Mouse (Mus musculus) cerebellum, postnatal 14 days (tissue): ENCODE results near the gene Blnk.

Experiments
- DNase-seq, 2 experiments: peaks; one replicate each; pipeline ENCODE4 v3.0.0; 2021; ENCODE audit warnings: mixed read lengths in 2 of 2

The Blnk gene

DNA sequence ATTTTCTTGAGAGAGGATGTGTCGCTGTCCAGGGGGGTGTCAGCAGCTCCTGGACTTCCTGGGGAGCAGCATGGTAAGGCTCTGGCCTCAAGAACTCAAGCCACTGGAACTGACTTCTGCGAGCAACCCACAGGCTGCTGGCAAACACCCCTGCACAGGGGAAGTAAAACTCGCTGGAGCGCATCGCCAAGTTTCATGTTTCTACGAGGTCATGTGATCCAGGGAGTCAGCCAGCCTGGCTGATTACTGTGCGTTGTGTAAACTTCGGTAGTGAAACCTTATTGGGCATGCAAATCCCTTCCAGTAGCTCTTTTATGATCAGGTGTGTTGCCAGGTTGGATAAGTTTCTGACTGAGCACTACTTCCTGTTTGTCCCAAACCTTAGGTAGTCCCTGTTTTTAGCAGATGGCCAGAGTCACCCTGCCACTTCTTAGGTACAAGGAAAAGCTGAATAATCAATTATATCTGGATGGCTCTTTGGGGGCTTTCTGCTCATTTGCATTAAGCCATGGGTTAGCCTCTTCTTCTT, at the start of gene Blnk:
Gene Blnk (minus strand): TSS at position 479 of the 529 bp plus-strand sequence.
- DNase-seq = peak; percentile 12 to 20

DNA sequence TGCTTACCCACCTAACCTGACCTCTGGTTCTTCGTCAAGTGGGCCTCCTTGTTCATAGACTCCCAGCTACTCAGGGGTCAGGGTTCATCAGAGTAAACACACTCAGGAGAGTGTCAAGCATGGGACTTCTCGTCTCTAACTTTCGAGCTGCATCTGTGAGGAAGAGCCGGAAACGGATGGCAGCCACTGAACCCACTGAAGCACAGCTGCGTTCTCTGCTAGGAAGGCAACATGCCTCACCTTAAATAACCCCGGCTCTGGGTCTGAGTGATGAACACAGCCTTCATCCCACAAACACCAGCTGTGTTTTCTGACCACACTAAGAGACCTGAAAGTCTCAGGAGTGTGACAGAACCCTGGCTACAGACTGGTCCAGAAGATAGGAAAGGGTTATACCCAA, 44.8 kb upstream of the Blnk start:
- DNase-seq = no peak

DNA sequence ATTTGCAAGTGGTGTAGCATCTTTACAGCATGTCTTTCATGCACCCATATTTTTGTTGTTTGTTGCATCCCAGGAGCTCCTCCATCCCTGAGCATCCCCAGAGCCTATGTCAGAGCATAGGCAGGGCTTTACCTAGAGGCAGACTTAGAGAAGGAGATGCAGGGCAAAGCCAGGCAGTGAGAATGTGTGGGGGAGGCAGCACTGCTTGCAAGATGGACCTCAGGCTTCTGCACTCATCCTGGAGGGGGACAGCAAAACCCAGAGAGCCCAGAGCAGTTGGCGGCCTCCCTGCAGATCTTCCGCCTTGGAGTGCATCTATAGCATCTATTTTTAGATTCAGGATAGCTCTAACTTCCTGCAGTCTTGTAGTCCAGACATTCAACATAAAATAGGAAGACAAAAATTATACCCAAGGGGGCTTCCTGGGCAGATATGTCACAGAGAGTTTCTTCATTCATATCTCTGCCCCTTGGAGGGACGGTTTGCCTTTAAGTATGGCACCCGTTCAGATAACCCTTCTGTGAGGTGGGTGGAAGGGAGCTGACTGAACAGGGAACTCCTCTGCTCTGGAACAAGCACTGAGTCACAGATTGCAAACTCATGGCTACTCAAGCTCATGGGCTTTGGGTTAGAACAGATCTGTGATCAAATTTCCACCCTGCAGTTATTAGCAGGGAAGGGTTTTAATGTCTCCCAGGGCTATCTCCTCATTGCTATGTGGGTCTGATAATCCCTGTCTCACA, 41.6 kb upstream of the Blnk start:
- no peak for DNase-seq

DNA sequence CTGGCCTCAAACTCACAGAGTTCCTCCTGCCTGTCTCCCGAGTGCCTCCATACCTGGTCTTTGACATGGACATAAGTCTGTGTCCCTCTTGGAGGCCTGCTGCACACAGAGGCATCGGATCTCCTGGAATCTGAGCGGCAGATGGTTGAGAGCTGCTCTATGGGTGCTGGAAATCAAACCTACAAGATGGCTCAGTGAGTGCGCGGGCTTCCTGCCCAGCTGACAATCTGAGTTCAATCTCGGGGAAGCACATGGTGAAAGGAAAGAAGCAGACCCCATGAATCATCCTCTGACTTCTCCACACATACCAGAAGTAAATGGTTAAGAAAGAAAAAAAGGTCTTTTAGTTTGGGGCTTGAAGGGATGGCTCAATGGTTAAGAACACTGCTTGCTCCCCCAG, 37.5 kb upstream of the Blnk start:
- no peak for DNase-seq

DNA sequence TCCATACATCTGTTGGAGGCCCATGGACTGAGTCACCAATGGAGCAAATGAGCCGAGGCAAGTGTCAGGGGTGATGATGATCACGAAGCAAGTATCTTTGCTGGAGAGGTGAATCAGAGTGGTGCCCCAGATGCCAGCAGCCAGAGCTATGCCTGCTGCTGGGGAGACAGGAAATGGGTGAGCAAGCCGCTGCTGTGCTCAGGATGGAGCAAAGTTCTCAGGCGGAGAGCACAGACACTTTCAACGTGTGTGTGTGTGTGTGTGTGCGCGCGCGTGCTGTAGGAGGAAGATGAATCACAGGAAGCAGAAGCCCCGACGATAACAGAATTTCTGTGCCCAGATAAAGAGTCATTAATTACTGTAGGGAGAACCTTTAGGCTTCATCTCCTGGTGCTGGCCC, 36.7 kb upstream of the Blnk start:
- DNase-seq = no peak

DNA sequence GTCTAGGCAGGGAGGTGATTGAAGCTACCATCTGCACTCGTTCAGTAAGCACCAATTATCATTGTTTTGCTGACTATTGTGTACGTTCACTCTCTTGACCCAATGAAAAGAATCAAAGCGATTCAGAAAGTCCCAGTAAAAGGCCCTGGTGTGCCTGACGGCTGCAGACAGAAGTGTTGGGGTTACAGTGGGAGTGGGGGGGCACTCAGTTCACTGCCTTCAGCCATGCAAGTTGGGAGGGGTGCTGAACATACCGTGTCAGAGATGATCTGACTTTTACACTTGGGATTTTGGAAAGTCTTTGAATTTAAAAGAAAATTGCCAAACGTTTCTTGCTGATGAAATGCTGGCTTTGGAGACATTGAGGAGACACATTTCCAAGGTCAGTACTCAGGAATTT, 35.8 kb upstream of the Blnk start:
- no peak for DNase-seq

DNA sequence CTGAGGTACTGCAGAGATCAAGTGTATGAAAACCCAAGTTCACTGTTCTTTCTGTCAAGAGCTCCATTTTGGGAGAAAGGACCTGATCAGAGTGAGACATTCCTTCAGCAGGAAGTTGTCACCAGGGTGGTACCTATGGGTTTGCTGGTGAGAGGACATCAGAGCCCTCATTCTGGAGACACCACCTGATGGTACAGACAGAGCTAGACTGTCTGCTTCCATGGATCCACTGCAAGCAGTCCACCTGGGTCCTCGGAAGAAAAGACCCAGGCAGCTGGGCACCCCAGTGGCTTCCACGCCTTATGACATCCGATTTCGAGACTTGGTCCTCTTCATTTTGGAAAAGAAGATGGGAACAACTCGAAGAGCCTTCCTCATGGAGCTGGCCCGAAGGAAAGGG, 34.9 kb upstream of the Blnk start, which contains the start of gene Dntt:
Gene Dntt (plus strand): TSS at position 57 of the 400 bp plus-strand sequence.
- no peak for DNase-seq

DNA sequence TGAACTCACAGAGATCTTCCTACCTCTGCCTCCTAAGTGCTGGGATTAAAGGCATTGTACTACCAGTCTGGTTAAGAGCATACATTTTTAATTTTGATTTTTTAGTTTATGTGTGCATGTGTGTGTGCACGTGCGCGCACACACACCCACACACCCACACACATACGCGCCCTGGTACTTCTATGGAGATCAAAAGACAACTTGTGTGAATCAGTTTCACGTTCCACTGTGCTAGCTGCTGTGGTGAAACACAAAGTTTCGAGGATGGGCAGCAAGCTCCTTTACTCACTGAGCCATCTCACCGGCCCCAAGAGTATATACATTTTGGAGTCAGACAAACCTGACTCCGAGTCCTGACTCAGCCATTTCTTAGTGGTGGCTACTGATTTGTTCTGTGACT, 33.3 kb upstream of the Blnk start:
- no peak for DNase-seq

DNA sequence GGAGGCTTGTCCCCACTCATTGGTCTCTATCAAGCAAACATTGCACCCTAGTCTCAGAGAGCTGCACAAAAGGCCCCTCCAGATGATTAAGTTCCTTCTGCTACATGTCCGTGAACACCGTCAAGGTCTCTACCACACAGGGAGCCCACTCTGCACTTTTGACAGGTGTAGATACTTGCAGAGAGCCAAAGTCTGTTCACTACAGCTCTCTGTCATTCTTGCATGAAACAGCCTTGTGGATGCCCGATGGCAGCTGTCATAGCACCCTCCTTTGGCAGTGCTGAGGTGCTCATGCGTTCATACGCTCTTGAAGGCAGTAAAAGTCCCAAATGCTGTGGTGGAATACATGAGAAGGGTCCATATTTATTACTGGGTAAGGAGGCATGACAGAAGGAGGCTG, 32.7 kb upstream of the Blnk start:
- no peak for DNase-seq

DNA sequence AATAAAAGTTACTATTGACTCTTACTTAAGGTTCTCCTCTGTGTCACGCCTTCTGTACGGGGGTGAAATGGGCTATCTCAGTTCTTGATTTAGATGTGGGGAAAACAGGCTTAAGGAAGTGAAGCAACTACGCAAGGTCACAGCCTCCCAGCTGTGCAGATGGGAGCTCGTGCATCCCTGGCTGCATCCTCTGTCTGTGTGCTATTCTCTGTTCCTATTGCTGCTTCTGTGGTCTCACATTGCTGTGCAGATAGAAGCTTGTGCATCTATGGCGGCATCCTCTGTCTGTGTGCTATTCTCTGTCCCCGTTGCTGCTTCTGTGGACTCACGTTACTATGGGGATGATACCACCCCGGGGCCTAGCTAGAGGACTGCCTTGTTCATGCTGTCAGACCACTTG, 32.2 kb upstream of the Blnk start:
- DNase-seq = no peak

DNA sequence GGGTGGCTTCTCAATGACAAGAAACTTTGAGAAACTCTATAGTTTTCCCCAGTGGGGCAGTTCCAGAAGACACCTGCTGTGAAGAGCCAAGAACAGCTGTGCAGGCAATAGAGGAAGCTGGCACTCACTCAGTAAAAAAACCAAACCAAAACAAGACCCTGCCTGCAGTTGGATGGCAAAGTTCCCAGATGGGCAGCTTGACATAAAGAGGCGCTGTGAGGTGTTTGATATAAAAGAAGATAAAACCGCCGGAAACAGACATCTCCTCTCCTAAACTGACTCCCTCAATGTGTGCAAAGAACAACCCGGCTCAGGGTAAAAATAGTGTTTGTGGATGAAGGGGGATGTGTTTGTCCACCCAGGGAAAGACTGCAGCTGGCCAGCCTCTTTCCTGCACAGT, 27.9 kb upstream of the Blnk start:
- peak in 1 of 2 experiments; percentile 13 for DNase-seq

DNA sequence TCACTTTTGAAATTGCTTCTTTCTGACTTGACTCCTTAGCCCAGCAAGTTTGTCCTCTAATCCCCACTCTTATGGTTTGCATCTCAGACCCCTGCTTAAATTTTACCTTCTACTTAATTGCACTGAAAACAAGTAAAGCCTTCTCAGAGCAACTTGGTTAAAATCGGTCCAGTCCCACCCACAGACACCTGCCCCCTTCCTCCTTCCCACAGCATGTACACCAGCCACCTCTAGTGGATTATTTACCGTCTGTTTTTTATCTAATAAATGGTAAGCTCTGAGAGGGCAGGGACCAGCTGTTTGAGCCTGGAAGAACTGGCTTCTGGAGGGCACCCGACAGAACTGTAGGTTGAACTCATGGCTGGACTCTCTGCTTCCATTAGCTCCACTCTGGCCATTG, 26.2 kb upstream of the Blnk start:
- DNase-seq = no peak

DNA sequence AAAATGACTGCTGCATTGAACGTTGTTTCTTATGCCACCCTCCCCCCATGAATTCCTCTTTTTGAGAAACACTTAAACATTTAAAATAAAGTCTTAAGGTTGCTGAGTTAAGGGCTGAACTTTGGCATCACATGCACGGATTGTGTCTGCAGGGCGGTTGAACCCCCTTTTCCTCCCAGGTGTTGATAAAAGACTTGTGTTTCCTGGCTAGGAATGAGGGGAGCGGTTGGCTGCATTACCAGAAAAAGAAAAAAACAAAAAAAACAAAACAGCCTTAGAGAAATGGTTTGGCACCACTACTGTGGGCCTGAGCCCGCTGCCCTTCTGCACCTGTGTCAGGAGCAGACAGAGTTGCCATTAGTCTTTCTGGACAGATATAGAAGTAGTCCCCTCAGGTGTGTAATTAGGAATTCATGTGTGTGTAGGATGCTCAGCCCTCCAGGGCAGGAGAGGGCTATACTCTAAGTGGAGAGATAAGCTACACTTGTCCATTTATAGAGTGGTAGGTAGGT, 24.9 kb upstream of the Blnk start:
- no peak for DNase-seq

DNA sequence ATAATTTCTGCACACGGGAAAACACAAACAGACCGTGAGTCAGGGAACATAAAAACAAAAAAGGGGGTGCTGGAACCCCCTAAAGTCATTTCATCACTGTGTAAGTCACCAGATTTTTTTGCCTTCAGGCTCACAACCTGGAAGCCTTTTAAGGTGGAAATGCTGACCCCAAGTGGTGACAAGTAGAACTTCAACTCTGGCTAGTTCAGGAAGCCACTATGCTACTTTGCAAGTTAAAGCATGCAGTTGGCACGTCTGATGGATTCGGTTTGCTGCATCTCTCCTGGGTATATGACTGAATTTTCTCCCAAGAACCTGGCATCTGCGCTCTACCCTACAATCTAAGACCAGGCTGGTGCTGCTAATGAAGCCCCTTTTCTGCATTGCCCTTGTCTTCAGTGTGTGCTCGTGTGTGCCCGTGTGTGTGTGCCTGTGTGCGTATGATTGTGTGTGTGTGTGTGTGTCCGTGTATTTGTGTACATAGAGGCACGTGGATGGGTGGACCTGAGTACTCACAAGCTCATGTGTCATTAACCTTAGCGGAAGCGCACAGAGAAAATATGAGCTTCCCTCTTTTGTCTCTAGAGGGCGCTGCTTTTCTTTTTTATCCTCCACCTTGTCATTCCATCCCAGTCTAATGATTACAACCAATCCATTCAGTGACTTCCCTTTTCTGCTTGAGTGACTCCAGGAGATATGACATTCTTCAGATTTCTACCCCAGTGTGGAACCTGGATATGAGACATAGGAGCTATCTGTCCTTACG, 21.8 kb upstream of the Blnk start:
- peak; percentile 73 to 75 for DNase-seq

DNA sequence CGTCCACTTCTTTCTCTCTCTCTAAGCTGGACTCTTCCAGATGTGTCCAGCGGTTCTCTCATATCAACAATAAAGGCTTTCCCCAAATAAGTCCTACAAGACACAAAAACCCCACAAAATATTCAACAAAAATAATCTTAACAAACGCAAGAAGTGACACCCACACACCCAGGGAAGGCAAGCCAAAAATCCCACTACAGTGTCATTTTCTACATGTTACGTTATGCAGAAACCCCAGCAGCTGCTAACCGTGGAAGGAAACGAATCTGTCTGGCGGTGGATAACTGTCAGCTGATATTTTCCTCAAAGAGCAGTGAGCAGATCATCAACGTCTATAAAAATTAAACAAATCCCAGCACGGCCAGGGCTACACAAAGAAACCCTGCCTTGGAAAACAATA, 19.7 kb upstream of the Blnk start:
- DNase-seq = no peak

DNA sequence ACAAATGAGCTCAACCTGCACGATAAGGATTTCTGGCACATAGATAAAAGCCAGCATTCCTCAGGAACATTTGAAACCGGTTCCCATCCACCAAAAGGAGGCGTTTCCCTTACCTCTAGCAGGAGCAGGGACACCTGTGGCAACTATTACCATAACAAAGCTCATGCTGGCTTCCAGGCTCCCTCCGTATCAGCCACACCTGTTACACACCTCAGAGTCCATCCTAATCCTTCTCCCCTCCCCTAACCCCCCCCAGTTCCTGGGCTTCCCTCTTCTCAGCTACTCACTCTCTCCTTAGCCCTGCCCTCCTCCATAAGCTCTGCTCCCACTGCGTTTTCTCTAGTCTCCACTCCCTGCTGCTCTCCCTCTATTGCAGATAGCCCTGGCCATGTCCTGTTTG, 19.3 kb upstream of the Blnk start:
- DNase-seq = no peak

DNA sequence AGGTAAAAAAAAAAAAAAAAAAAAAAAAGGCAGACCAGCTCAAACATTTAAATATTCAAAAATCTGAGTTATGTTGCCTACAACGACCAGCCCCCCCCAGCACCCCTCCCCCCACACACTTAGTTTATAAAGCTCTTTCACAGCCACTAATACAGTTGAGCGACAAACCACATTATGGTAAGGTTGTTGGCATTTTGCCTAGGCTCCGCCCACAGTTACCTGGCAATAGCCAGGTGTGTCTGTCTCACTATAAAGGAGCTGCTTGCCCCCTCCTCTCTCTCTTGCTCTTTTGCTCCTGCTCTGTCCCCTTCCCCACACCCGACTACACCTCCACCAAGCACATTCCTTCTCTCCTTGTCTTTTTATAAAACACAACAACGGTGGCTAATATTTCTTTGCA, 17.3 kb upstream of the Blnk start:
- no peak for DNase-seq

DNA sequence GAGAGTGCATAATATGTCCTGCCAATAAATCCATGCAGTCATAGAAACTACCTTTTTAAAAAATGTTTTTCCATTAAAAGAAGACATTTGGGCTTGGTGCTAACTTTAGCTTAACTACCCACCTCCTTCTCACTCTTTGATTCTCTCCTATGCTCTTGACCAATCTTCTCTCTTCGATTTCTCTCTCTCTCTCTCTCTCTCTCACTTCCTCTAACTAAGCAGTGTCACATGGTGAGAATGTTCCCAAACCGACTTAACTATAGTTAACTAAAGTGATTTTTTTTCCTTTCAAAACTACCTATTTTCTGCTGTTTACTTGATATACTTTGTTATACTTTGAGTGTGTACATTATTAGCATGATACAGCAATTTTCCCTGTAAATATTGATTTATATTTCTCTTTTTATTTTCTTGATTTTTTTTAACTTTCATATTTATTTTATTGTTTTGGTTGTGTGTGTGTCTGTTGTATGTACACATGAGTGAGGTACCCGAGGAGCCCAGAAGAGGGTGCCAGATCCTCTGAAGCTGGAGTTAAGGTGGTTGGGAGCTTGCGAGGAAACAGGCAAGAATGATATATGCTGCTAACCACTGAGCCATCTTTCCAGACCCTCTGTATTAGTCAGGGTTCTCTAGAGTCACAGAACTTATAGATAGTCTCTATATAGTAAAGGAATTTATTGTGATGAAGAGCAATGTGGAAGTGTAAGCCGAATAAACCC, 14.5 kb upstream of the Blnk start:
- no peak for DNase-seq

DNA sequence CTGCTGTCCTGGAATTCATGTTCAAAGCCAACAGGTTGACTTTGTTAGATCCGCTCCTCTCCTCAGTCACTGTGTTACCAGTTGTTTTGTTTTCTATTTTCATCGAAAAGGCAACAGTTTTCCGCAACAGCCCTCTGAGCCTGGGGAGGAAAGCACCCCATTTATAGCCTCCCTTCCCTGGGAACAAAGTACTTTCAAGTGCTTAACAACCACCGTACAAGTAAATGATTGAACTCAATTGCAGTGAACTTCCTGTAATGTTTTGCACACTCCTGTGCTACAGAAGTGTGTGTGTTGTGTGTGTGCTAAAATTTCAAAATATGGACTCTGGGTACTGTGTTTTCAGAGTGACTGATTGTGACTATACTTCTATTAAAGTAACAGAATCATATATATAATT, 13.4 kb upstream of the Blnk start:
- DNase-seq = no peak

DNA sequence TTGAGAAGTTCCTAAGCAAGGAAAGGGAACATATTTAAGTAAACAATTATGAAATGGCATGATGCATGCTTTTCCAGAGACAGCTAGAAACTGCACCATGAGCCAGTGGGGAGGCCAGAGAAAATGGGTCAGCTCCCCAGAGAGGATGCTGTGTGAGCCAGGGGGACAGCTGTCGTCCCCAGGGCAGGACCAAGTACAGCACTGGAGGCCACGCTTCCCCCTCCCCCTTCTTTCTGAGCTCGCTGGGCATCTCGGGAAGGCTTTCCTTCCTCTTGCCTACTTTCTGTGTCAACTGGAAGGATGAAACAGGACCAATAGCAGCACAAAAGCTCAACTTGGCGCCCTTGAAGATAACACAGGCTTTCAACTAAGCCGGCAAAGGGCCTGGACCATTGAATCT, 13.0 kb upstream of the Blnk start:
- no peak for DNase-seq

DNA sequence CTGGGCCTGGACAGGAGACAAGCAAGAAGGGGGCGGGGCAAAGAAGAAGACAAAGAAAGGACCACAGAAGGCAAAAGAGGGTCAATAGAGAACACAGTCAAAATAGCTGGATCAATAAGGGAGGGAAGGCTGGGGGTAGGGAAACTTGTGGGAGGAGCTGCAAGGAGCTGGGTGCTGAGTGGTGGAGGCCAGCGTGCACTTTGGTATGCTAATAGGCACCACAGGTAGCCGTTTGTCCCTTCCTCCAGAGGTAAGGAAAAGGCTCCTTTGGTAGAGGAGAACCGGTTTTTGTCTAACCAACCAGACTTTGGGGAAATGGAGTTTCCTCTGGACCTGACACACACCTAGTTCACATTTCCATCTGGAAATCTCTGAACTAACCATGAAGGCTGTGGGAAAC, 12.3 kb upstream of the Blnk start:
- no peak for DNase-seq

DNA sequence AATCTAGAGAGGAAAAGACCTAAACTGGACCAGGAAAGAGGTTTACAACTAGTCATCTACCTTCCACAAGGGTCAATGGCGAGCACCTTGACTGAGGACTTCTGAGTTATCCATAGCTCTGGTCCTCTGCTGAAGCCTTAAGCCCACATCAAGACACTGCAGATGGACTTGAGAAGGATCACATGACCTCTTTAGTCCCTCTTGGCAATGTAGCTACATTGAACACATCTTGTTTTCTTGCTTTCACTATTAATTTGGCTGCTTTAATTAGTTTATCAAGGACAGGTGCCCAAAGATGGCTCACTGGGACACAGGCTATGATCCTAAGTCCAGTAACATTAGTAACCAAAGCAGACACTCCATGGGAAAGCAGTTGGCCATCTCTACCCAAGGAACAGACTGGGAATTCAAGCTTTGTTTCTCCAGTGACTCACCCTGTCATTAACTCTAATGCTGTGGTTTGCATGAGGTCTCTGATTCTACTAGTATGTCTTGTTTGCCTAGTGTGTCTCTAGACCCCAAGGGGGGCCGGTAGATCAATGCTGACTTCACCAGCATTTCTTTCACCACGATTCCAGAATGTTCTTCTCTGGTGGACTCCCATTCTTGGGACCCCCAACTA, 9.5 kb upstream of the Blnk start:
- DNase-seq = no peak

DNA sequence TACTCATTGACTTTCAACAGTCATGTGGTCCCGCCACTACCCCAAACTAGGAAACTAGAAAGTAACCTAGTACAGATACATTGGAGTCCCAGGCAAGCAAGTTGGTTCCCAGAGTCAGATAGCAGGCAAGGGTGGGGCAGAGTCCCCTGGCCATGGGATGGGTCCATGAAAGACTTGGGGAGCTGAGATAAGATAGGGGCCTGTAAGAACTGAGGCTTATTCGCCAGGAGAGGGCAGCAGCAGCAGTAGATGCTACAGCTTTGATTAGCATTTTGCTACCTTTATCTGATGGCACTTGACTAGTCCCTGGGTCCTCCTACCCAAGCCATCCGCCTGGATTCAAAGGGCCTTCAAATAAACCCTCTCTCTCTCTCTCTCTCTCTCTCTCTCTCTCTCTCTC, 5.2 kb upstream of the Blnk start:
- DNase-seq = no peak
